Mouse (Mus musculus): Measurements from ENCODE around the gene Fas.

Fas gene

GRCm38 (mm10) chr19:34283614-34284013 lies 6.9 kb upstream of the Fas start:
- DNase-seq (ENCODE audit: low read depth, low spot score): no peak

- no peak for DNase-seq (ENCODE audit: low read depth, low spot score)
These were observed 6.1 kb upstream of the Fas start for GRCm38 (mm10) chr19:34284383-34284782.

- DNase-seq (ENCODE audit: low read depth, low spot score): no peak
These were observed 5.6 kb upstream of the Fas start for GRCm38 (mm10) chr19:34284826-34285225.

GRCm38 (mm10) chr19:34287221-34287620 lies 3.2 kb upstream of the Fas start:
- no peak for DNase-seq (ENCODE audit: low read depth, low spot score)

- no peak for DNase-seq (ENCODE audit: low read depth, low spot score)
These were observed 2.6 kb upstream of the Fas start for GRCm38 (mm10) chr19:34287656-34288415.

GRCm38 (mm10) chr19:34288696-34289095 lies 1.8 kb upstream of the Fas start:
- no peak for DNase-seq (ENCODE audit: low read depth, low spot score)

GRCm38 (mm10) chr19:34290872-34291341 lies 441 bp downstream of the Fas start:
- no peak for DNase-seq (ENCODE audit: low read depth, low spot score)

- DNase-seq (ENCODE audit: low read depth, low spot score): no peak
These were observed 913 bp downstream of the Fas start for GRCm38 (mm10) chr19:34291379-34291778.

- DNase-seq (ENCODE audit: low read depth, low spot score): no peak
These were observed 1.5 kb downstream of the Fas start for GRCm38 (mm10) chr19:34291956-34292355.

- DNase-seq (ENCODE audit: low read depth, low spot score): no peak
These were observed 2.2 kb downstream of the Fas start for GRCm38 (mm10) chr19:34292701-34293100.

GRCm38 (mm10) chr19:34293376-34293947 lies 3.0 kb downstream of the Fas start:
- no peak for DNase-seq (ENCODE audit: low read depth, low spot score)

GRCm38 (mm10) chr19:34295442-34295841 lies 5.0 kb downstream of the Fas start:
- DNase-seq (ENCODE audit: low read depth, low spot score): no peak

GRCm38 (mm10) chr19:34298531-34298930 lies 8.1 kb downstream of the Fas start:
- DNase-seq (ENCODE audit: low read depth, low spot score): no peak

- no peak for DNase-seq (ENCODE audit: low read depth, low spot score)
These were observed 8.8 kb downstream of the Fas start for GRCm38 (mm10) chr19:34299229-34299628.

- no peak for DNase-seq (ENCODE audit: low read depth, low spot score)
These were observed 10.0 kb downstream of the Fas start for GRCm38 (mm10) chr19:34300430-34300829.

- DNase-seq (ENCODE audit: low read depth, low spot score): no peak
These were observed 14.5 kb downstream of the Fas start for GRCm38 (mm10) chr19:34304917-34305316.

- no peak for DNase-seq (ENCODE audit: low read depth, low spot score)
These were observed 16.3 kb downstream of the Fas start for GRCm38 (mm10) chr19:34306794-34307193.

GRCm38 (mm10) chr19:34312151-34312728 lies 21.8 kb downstream of the Fas start:
- DNase-seq (ENCODE audit: low read depth, low spot score): no peak

- no peak for DNase-seq (ENCODE audit: low read depth, low spot score)
These were observed 37.6 kb downstream of the Fas start for GRCm38 (mm10) chr19:34328051-34328450.

- peak; percentile 83 for DNase-seq (ENCODE audit: low read depth, low spot score)
These were observed 43.8 kb downstream of the Fas start for GRCm38 (mm10) chr19:34334300-34334699.

- DNase-seq (ENCODE audit: low read depth, low spot score): no peak
These were observed 54.2 kb downstream of the Fas start for GRCm38 (mm10) chr19:34344702-34345101.

- no peak for DNase-seq (ENCODE audit: low read depth, low spot score)
These were observed 55.3 kb downstream of the Fas start for GRCm38 (mm10) chr19:34345616-34346267.
